Mouse (Mus musculus) pancreas, adult 10 weeks (tissue): Measurements from ENCODE around the gene Dlx5. TPM values are rescaled to one million over a fixed set of nuclear protein-coding genes. Genes with fewer than 3 reads are reported as not detected.

Experiments used
- polyA plus RNA-seq: library from polyadenylated mRNA; stranded (reverse); fragments of 350-450 nt; fragmentation: Illumina TruSeq; extraction: RNeasy Lipid Tissue Mini Kit (QIAGEN cat#74804); gene quantifications from one replicate; pipeline ENCODE4 v1.2.3, GENCODE M21; 2015; ENCODE audit warnings: low read depth, low replicate concordance; ENCODE audit not compliant: insufficient read depth

Gene Dlx5
- polyA plus RNA-seq = not detected

DNA sequence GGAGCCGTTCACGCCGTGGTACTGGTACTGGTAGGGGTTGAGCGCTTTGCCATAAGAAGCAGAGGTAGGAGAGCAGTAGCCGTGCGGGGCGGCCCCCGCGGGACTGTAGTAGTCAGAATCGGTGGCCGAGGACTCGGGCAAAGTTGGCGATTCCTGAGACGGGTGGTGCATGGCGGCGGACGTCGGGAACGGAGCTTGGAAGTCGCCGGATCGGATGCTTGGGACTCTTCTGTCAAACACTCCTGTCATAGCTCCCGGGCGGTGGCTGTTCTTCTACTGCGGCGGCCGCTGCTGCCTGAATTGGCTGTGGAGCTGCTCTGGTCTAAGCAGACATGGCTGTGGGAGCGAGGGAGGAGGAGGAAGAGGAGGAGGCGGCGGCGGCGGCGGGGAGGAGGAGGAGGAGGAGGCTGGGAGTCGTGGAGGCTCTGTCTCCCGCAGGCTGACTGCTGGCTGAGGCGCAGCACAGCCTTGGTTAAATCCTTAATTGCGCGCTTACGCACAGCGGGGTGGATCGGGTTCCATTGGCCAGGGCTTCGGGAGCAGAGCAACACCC, at the start of gene Dlx5:
TSS of gene Dlx5 (minus strand) at position 448 of the 553 bp plus-strand sequence.

DNA sequence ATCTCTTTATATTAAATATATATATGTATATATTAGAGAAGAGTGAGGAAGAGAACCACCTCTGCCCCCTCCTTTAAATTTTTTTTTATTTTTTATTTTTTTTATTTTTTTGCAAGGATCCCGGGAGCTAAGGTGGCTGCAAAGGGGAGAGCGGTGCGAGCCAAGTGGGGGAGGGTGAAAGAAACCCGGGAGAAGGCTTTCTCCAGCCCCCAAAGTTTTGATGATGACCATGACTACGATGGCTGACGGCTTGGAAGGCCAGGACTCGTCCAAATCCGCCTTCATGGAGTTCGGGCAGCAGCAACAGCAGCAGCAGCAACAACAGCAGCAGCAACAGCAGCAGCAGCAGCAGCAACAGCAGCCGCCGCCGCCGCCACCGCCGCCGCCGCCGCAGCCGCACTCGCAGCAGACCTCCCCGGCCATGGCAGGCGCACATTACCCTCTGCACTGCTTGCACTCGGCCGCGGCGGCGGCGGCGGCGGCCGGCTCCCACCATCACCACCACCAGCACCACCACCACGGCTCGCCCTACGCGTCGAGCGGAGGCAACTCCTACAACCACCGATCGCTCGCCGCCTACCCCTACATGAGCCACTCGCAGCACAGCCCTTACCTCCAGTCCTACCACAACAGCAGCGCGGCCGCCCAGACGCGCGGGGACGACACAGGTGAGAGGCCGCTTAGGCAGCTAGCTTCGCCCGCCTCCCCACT, 18.6 kb downstream of the Dlx5 start, which contains the start of gene Dlx6:
TSS of gene Dlx6 (plus strand) at position 175 of the 711 bp plus-strand sequence.

Other genes starting within 250 kb of the Dlx5 start
- gene Dlx6, start 18.8 kb downstream of the Dlx5 start, polyA plus RNA-seq = not detected
- gene Sdhaf3, start 73.9 kb upstream of the Dlx5 start, polyA plus RNA-seq = 0.85 TPM